Mouse (Mus musculus) kidney, adult 2 months (tissue): ENCODE results near the gene 5330417H12Rik.

Source experiments
- CTCF ChIP-seq: fragments of 200-500 bp; conservative IDR thresholded peaks from 2 replicates; pipeline ENCODE4 v1.5.1; 2011; ENCODE audit warnings: low read depth, mild to moderate bottlenecking, control low read depth, low read length, moderate library complexity, mixed read lengths; ENCODE audit not compliant: insufficient read depth, insufficient read length
- POLR2A ChIP-seq: fragments of 200-500 bp; IDR thresholded peaks from one replicate; pipeline ENCODE4 v1.6.1; 2011; ENCODE audit warnings: low read depth, low read length, control low read depth

GRCm38 (mm10) chr7:107665586-107666261 is 40.8 kb upstream of the 5330417H12Rik start:
- TF ChIP-seq CTCF = no peak
- TF ChIP-seq POLR2A = no peak
